Mouse (Mus musculus) MEL (cell line): ENCODE measurements at regions not wholly inside any gene's neighbourhood (a gene's known extent, or its start where the extent isn't known, plus 50 kb on each side); places are given as distances from the start of the nearest gene placed in this dataset.

Source experiments
- DNase-seq: peaks from one replicate; pipeline ENCODE4 v3.0.0; 2011; ENCODE audit warnings: low read depth, low spot score
- H3K27ac ChIP-seq: 2 replicates; pipeline ENCODE4 v1.5.1; 2012; ENCODE audit warnings: low read depth, mild to moderate bottlenecking, control low read depth, low read length, moderate library complexity; ENCODE audit not compliant: control insufficient read depth
- H3K27me3 ChIP-seq, 2 experiments: fragments of 150-350 bp in 1 of 2; sonication (generic) in 1 of 2; 2 replicates each; pipeline ENCODE4 v1.6.1; 2012; ENCODE audit warnings: low read length in 2 of 2, mild to moderate bottlenecking in 2 of 2, improper control_type of control experiment in 1 of 2, moderate library complexity in 1 of 2; ENCODE audit not compliant: insufficient read depth in 2 of 2, control insufficient read depth in 1 of 2
- H3K36me3 ChIP-seq, 2 experiments: 2 replicates each; pipeline ENCODE4 v1.6.1; 2012 to 2014; ENCODE audit warnings: low read length in 2 of 2, improper control_type of control experiment in 1 of 2, inconsistent platforms in 1 of 2, mild to moderate bottlenecking in 1 of 2; ENCODE audit not compliant: insufficient read depth in 2 of 2, control insufficient read depth in 1 of 2
- H3K4me1 ChIP-seq, 2 experiments: fragments of 150-350 bp in 1 of 2; sonication (generic) in 1 of 2; 2 replicates each; pipeline ENCODE4 v1.6.1; 2012; ENCODE audit warnings: low read length in 2 of 2, improper control_type of control experiment in 1 of 2, mild to moderate bottlenecking in 1 of 2; ENCODE audit not compliant: insufficient read depth in 2 of 2, control insufficient read depth in 1 of 2
- H3K4me3 ChIP-seq, 2 experiments: fragments of 150-350 bp in 1 of 2; sonication (generic) in 1 of 2; 2 replicates each; pipeline ENCODE4 v1.5.1; 2012; ENCODE audit warnings: low read depth in 2 of 2, low read length in 2 of 2, mild to moderate bottlenecking in 2 of 2, moderate library complexity in 2 of 2, control low read depth in 1 of 2, improper control_type of control experiment in 1 of 2; ENCODE audit not compliant: control insufficient read depth in 1 of 2, insufficient read depth in 1 of 2
- H3K79me2 ChIP-seq: 2 replicates; pipeline ENCODE4 v1.6.1; 2012; ENCODE audit warnings: mild to moderate bottlenecking, low read length, moderate library complexity; ENCODE audit not compliant: control insufficient read depth, poor library complexity, insufficient read depth
- H3K9ac ChIP-seq: 2 replicates; pipeline ENCODE4 v1.6.1; 2012; ENCODE audit warnings: low read depth, mild to moderate bottlenecking, control low read depth, low read length, moderate library complexity; ENCODE audit not compliant: control insufficient read depth, poor library complexity, severe bottlenecking
- H3K9me3 ChIP-seq: fragments of 150-350 bp; sonication (generic); replicated peaks from 2 replicates; pipeline ENCODE4 v1.6.1; 2012; ENCODE audit warnings: mild to moderate bottlenecking, low read length, improper control_type of control experiment, moderate library complexity; ENCODE audit not compliant: insufficient read depth
- BHLHE40 ChIP-seq: IDR thresholded peaks from 2 replicates; pipeline ENCODE4 v1.6.1; 2012; ENCODE audit warnings: low read depth, mild to moderate bottlenecking, inconsistent platforms, low read length, improper control_type of control experiment, borderline replicate concordance
- CHD1 ChIP-seq: IDR thresholded peaks from 2 replicates; pipeline ENCODE4 v1.6.1; 2012; ENCODE audit warnings: low read depth, mild to moderate bottlenecking, inconsistent platforms, low read length, improper control_type of control experiment
- CHD2 ChIP-seq: IDR thresholded peaks from 2 replicates; pipeline ENCODE4 v1.6.1; 2011; ENCODE audit warnings: low read length, improper control_type of control experiment
- CTCF ChIP-seq, 3 experiments: IDR thresholded peaks in 2 of 3; conservative IDR thresholded peaks in 1 of 3; 2 replicates each; pipeline ENCODE4 v1.5.1; 2011 to 2012; ENCODE audit warnings: low read length in 3 of 3, low read depth in 2 of 3, mild to moderate bottlenecking in 2 of 3, improper control_type of control experiment in 1 of 3, inconsistent platforms in 1 of 3, mixed read lengths in 1 of 3, moderate library complexity in 1 of 3; ENCODE audit not compliant: control insufficient read depth in 1 of 3, insufficient read depth in 1 of 3, poor library complexity in 1 of 3, severe bottlenecking in 1 of 3
- EP300 ChIP-seq, 2 experiments: IDR thresholded peaks; 2 replicates each; pipeline ENCODE4 v1.6.1; 2011; ENCODE audit warnings: improper control_type of control experiment in 2 of 2, low read length in 2 of 2, low read depth in 1 of 2, mild to moderate bottlenecking in 1 of 2
- GATA1 ChIP-seq: IDR thresholded peaks from 2 replicates; pipeline ENCODE4 v1.6.1; 2011; ENCODE audit warnings: low read depth, low read length, improper control_type of control experiment
- JUND ChIP-seq: IDR thresholded peaks from 2 replicates; pipeline ENCODE4 v1.6.1; 2011; ENCODE audit warnings: low read depth, mild to moderate bottlenecking, improper control_type of control experiment, low read length
- MAFK ChIP-seq: IDR thresholded peaks from 2 replicates; pipeline ENCODE4 v1.6.1; 2011; ENCODE audit warnings: low read depth, mild to moderate bottlenecking, low read length, improper control_type of control experiment, borderline replicate concordance
- MAX ChIP-seq: IDR thresholded peaks from 2 replicates; pipeline ENCODE4 v1.6.1; 2011; ENCODE audit warnings: low read length, improper control_type of control experiment
- MAZ ChIP-seq: IDR thresholded peaks from 2 replicates; pipeline ENCODE4 v1.6.1; 2012; ENCODE audit warnings: low read depth, mild to moderate bottlenecking, inconsistent platforms, low read length, improper control_type of control experiment
- MEF2A ChIP-seq: IDR thresholded peaks from 2 replicates; pipeline ENCODE4 v1.6.1; 2014; ENCODE audit warnings: low read depth, mild to moderate bottlenecking, inconsistent platforms, low read length, improper control_type of control experiment; ENCODE audit not compliant: poor library complexity, insufficient replicate concordance, severe bottlenecking; ENCODE audit errors: extremely low read depth
- MXI1 ChIP-seq: IDR thresholded peaks from 2 replicates; pipeline ENCODE4 v1.6.1; 2011; ENCODE audit warnings: mild to moderate bottlenecking, low read depth, low read length, improper control_type of control experiment
- MYC ChIP-seq: IDR thresholded peaks from 2 replicates; pipeline ENCODE4 v1.6.1; 2011; ENCODE audit warnings: low read depth, mild to moderate bottlenecking, low read length, improper control_type of control experiment, moderate library complexity
- NELFE ChIP-seq: IDR thresholded peaks from 2 replicates; pipeline ENCODE4 v1.6.1; 2011; ENCODE audit warnings: low read depth, low read length, improper control_type of control experiment
- NRF1 ChIP-seq: IDR thresholded peaks from 2 replicates; pipeline ENCODE4 v1.6.1; 2014; ENCODE audit warnings: low read depth, mild to moderate bottlenecking, inconsistent platforms, low read length, improper control_type of control experiment, moderate library complexity; ENCODE audit not compliant: poor library complexity, insufficient read depth, severe bottlenecking
- POLR2AphosphoS2 ChIP-seq: IDR thresholded peaks from 2 replicates; pipeline ENCODE4 v1.6.1; 2011; ENCODE audit warnings: low read length, improper control_type of control experiment
- POLR2AphosphoS5 ChIP-seq: IDR thresholded peaks from 2 replicates; pipeline ENCODE4 v1.6.1; 2012; ENCODE audit warnings: low read depth, borderline replicate concordance, mild to moderate bottlenecking, inconsistent platforms, low read length, moderate library complexity, mixed read lengths
- RAD21 ChIP-seq: IDR thresholded peaks from 2 replicates; pipeline ENCODE4 v1.6.1; 2011; ENCODE audit warnings: mild to moderate bottlenecking, low read depth, low read length, improper control_type of control experiment
- RCOR1 ChIP-seq: IDR thresholded peaks from 2 replicates; pipeline ENCODE4 v1.6.1; 2012; ENCODE audit warnings: low read depth, mild to moderate bottlenecking, inconsistent platforms, low read length, improper control_type of control experiment
- SIN3A ChIP-seq: IDR thresholded peaks from 2 replicates; pipeline ENCODE4 v1.6.1; 2012; ENCODE audit warnings: low read length, improper control_type of control experiment, inconsistent platforms
- TAL1 ChIP-seq: IDR thresholded peaks from 2 replicates; pipeline ENCODE4 v1.6.1; 2012; ENCODE audit warnings: mild to moderate bottlenecking, inconsistent platforms, low read length, moderate library complexity, mixed read lengths
- TBP ChIP-seq: IDR thresholded peaks from 2 replicates; pipeline ENCODE4 v1.8.0; 2011; ENCODE audit warnings: low read depth, low read length, improper control_type of control experiment
- TCF12 ChIP-seq: IDR thresholded peaks from 2 replicates; pipeline ENCODE4 v1.6.1; 2014; ENCODE audit warnings: low read depth, mild to moderate bottlenecking, inconsistent platforms, low read length, improper control_type of control experiment, moderate library complexity
- UBTF ChIP-seq: IDR thresholded peaks from 2 replicates; pipeline ENCODE4 v1.6.1; 2012; ENCODE audit warnings: low read depth, mild to moderate bottlenecking, inconsistent platforms, low read length, improper control_type of control experiment, moderate library complexity, borderline replicate concordance; ENCODE audit not compliant: insufficient read depth
- USF1 ChIP-seq: IDR thresholded peaks from 2 replicates; pipeline ENCODE4 v1.6.1; 2014; ENCODE audit warnings: low read depth, mild to moderate bottlenecking, inconsistent platforms, low read length, improper control_type of control experiment, moderate library complexity
- USF2 ChIP-seq, 2 experiments: IDR thresholded peaks; 2 replicates each; pipeline ENCODE4 v1.6.1; 2011 to 2012; ENCODE audit warnings: improper control_type of control experiment in 2 of 2, low read length in 2 of 2, borderline replicate concordance in 1 of 2, inconsistent platforms in 1 of 2, low read depth in 1 of 2, mild to moderate bottlenecking in 1 of 2; ENCODE audit not compliant: insufficient read depth in 1 of 2
- ZC3H11A ChIP-seq: IDR thresholded peaks from 2 replicates; pipeline ENCODE4 v1.6.1; 2012; ENCODE audit warnings: low read depth, mild to moderate bottlenecking, inconsistent platforms, low read length, improper control_type of control experiment
- ZMIZ1 ChIP-seq: IDR thresholded peaks from 2 replicates; pipeline ENCODE4 v1.6.1; 2012; ENCODE audit warnings: low read depth, mild to moderate bottlenecking, inconsistent platforms, low read length, improper control_type of control experiment, moderate library complexity
- ZNF384 ChIP-seq: IDR thresholded peaks from 2 replicates; pipeline ENCODE4 v1.6.1; 2012; ENCODE audit warnings: low read depth, mild to moderate bottlenecking, inconsistent platforms, low read length, improper control_type of control experiment

GRCm38 (mm10) chr2:34007916-34008315 is 120.2 kb upstream of the Mvb12b start:
- H3K4me3 ChIP-seq: no peak overlapping the region
- TF ChIP-seq TCF12: no peak
- no peak for TF ChIP-seq TBP
- TF ChIP-seq ZNF384: no peak
- no peak for TF ChIP-seq MAFK
- TF ChIP-seq ZC3H11A: no peak
- TF ChIP-seq CHD2: no peak
- TF ChIP-seq MXI1: no peak
- TF ChIP-seq BHLHE40: no peak
- no peak for TF ChIP-seq USF1
- TF ChIP-seq USF2 (IDR thresholded peaks at IDR 0.05; ENCODE audit: borderline replicate concordance in 1 of 2, insufficient read depth in 1 of 2, low read depth in 1 of 2, low read length in 2 of 2): no peak
- no peak for TF ChIP-seq CTCF (IDR thresholded peaks at IDR 0.05 in 2 of 3, conservative IDR thresholded peaks at IDR 0.05 in 1 of 3; ENCODE audit: control insufficient read depth in 1 of 3, insufficient read depth in 1 of 3, low read depth in 2 of 3, low read length in 3 of 3, poor library complexity in 1 of 3, severe bottlenecking in 1 of 3)
- TF ChIP-seq POLR2AphosphoS2: no peak
- TF ChIP-seq MYC: no peak
- no peak for TF ChIP-seq EP300 (IDR thresholded peaks at IDR 0.05; ENCODE audit: low read depth in 1 of 2, low read length in 2 of 2)
- no peak for TF ChIP-seq TAL1
- no peak for TF ChIP-seq POLR2AphosphoS5
- no peak for TF ChIP-seq CHD1
- TF ChIP-seq MAZ: no peak
- no peak for TF ChIP-seq NRF1
- TF ChIP-seq MEF2A: no peak
- H3K36me3 ChIP-seq: no peaks in the 10 kb centered on the region

GRCm38 (mm10) chr2:33997106-33997505 is 109.4 kb upstream of the Mvb12b start:
- H3K4me3 ChIP-seq: no peak overlapping the region
- TF ChIP-seq GATA1 (no peak), POLR2AphosphoS5 (no peak), UBTF (no peak), NELFE (no peak), RCOR1 (no peak), MEF2A (no peak), JUND (no peak), USF2 (IDR thresholded peaks at IDR 0.05; ENCODE audit: borderline replicate concordance in 1 of 2, insufficient read depth in 1 of 2, low read depth in 1 of 2, low read length in 2 of 2) (no peak), MAX (no peak), MAZ (no peak), RAD21 (no peak), SIN3A (no peak), ZMIZ1 (no peak), MXI1 (no peak)
- TF ChIP-seq, all 39 proteins: peak for 0

More at GRCm38 (mm10) chr2:34007916-34008315, 120.2 kb upstream of the Mvb12b start:
- H3K9ac ChIP-seq: no peak overlapping the region
- H3K27ac ChIP-seq: no peak overlapping the region
- no peak for DNase-seq
- no peaks in the 10 kb centered on the region; a peak in 1 of 4 replicates for H3K4me1 ChIP-seq
- peaks cover 2 to 4% of the 10 kb centered on the region in 2 experiments; a peak in 3 of 4 replicates for H3K27me3 ChIP-seq
- no peaks in the 10 kb centered on the region for H3K79me2 ChIP-seq
- no peaks in the 10 kb centered on the region for H3K9me3 ChIP-seq

More at GRCm38 (mm10) chr2:33997106-33997505, 109.4 kb upstream of the Mvb12b start:
- H3K9ac ChIP-seq: no peak overlapping the region
- no peaks in the 10 kb centered on the region for H3K36me3 ChIP-seq
- H3K79me2 ChIP-seq: no peaks in the 10 kb centered on the region
- H3K9me3 ChIP-seq: no peaks in the 10 kb centered on the region
- no peak overlapping the region for H3K27ac ChIP-seq
- H3K27me3 ChIP-seq: no peaks in the 10 kb centered on the region; a peak in 1 of 4 replicates
- no peak for DNase-seq
- H3K4me1 ChIP-seq: peaks cover 0 to 6% of the 10 kb centered on the region in 2 experiments; a peak in 2 of 4 replicates
